Mouse (Mus musculus) kidney, embryonic 16.5 days (tissue): ENCODE measurements at regions not wholly inside any gene's neighbourhood (a gene's known extent, or its start where the extent isn't known, plus 50 kb on each side); places are given as distances from the start of the nearest gene placed in this dataset.

Source experiments
- ATAC-seq: fragments of 200-750 bp; cut with Nextera tagmentation; 2 replicates; pipeline ENCODE4 v1.8.0; 2017; ENCODE audit warnings: moderate TSS enrichment; ENCODE audit not compliant: low FRiP score, low TSS enrichment
- H3K27ac ChIP-seq: fragments of 300-500 bp; sonication (generic); 2 replicates; pipeline ENCODE4 v1.5.1; 2014; ENCODE audit warnings: low read length
- H3K27me3 ChIP-seq: fragments of 300-500 bp; sonication (generic); 2 replicates; pipeline ENCODE4 v1.6.1; 2014; ENCODE audit warnings: low read length, control low read depth, mixed read lengths; ENCODE audit not compliant: insufficient read depth
- H3K36me3 ChIP-seq: fragments of 300-500 bp; sonication (generic); 2 replicates; pipeline ENCODE4 v1.6.1; 2014; ENCODE audit warnings: low read length, control low read depth, mixed read lengths; ENCODE audit not compliant: insufficient read depth
- H3K4me1 ChIP-seq: fragments of 300-500 bp; sonication (generic); 2 replicates; pipeline ENCODE4 v1.6.1; 2014; ENCODE audit warnings: low read length, control low read depth, mixed read lengths; ENCODE audit not compliant: insufficient read depth
- H3K4me2 ChIP-seq: fragments of 300-500 bp; sonication (generic); replicated peaks from 2 replicates; pipeline ENCODE4 v1.6.1; 2014; ENCODE audit warnings: low read depth, low read length
- H3K4me3 ChIP-seq: fragments of 300-500 bp; sonication (generic); 2 replicates; pipeline ENCODE4 v1.5.1; 2014; ENCODE audit warnings: mild to moderate bottlenecking, low read length
- H3K9ac ChIP-seq: fragments of 300-500 bp; sonication (generic); replicated peaks from 2 replicates; pipeline ENCODE4 v1.6.1; 2014; ENCODE audit warnings: low read length
- H3K9me3 ChIP-seq: fragments of 300-500 bp; sonication (generic); 2 replicates; pipeline ENCODE4 v1.6.1; 2016; ENCODE audit warnings: low read length, control low read depth
- WGBS: fragments of 180-500 bp; shearing (Covaris S2); extraction: QIAGEN DNeasy Blood & Tissue Kit; methylation state at CpG from one replicate; pipeline ENCODE4 v1.1.7; 2014; 5-methylcytosine and 5-hydroxymethylcytosine counted together

- H3K27ac ChIP-seq = no peak overlapping the region
- no peak for ATAC-seq
- H3K36me3 ChIP-seq = no peaks in the 10 kb centered on the region
- H3K4me3 ChIP-seq = no peak overlapping the region
- no peaks in the 10 kb centered on the region for H3K27me3 ChIP-seq
- no peaks in the 10 kb centered on the region for H3K4me1 ChIP-seq
- no peak overlapping the region for H3K4me2 ChIP-seq
- no peaks in the 10 kb centered on the region for H3K9me3 ChIP-seq
- H3K9ac ChIP-seq = no peak overlapping the region
Measured at GRCm38 (mm10) chr4:40400089-40400488, 71.9 kb upstream of the Tmem215 start.

GRCm38 (mm10) chr4:40390183-40390582 lies 81.8 kb upstream of the Tmem215 start:
- 90% methylated on average over 1 of the region's 1 CpGs for WGBS
- no peak for ATAC-seq
- Histone ChIP-seq H3K27me3 (no peaks in the 10 kb centered on the region), H3K36me3 (no peaks in the 10 kb centered on the region), H3K4me1 (no peaks in the 10 kb centered on the region), H3K9ac (no peak overlapping the region), H3K9me3 (no peaks in the 10 kb centered on the region), H3K27ac (no peak overlapping the region), H3K4me2 (no peak overlapping the region), H3K4me3 (no peak overlapping the region)

DNA sequence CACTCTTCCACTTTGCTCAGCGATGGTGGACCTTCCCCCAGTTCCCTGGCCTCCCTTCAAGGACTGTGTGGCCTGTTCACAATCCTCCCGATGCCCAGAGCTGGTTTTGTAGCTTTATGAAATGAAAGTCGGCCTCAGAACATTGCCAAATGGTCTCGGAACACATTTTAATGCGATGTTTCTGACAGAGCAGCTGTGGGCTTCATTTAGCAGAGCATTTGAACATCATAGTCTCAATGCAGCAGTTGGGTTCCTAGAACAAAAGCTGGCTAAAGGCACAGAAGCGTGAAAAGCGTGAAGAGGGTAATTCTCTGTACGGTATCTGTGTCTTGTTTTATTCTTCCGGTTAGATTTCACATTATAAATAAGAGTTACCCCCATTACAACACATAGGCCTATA lies 86.7 kb upstream of the Tmem215 start:
- Histone ChIP-seq H3K9ac (no peak overlapping the region), H3K36me3 (no peaks in the 10 kb centered on the region), H3K4me3 (no peak overlapping the region), H3K27me3 (no peaks in the 10 kb centered on the region), H3K4me1 (no peaks in the 10 kb centered on the region), H3K9me3 (no peaks in the 10 kb centered on the region), H3K27ac (no peak overlapping the region), H3K4me2 (no peak overlapping the region)
- 88% methylated on average over 9 of the region's 9 CpGs for WGBS
- ATAC-seq = no peak

- ATAC-seq = no peak
- WGBS = 88% methylated on average over 3 of the region's 3 CpGs
Measured at GRCm38 (mm10) chr4:40384704-40385103, 87.3 kb upstream of the Tmem215 start.

GRCm38 (mm10) chr4:40380309-40380708 lies 91.7 kb upstream of the Tmem215 start:
- H3K27me3 ChIP-seq = no peaks in the 10 kb centered on the region
- no peaks in the 10 kb centered on the region for H3K36me3 ChIP-seq
- H3K4me1 ChIP-seq = peaks cover 4% of the 10 kb centered on the region; the same call in 1 of the 2 replicates
- no peak overlapping the region for H3K27ac ChIP-seq
- no peak overlapping the region for H3K4me2 ChIP-seq
- H3K9ac ChIP-seq = no peak overlapping the region
- no peak overlapping the region for H3K4me3 ChIP-seq
- no peaks in the 10 kb centered on the region for H3K9me3 ChIP-seq
- no peak for ATAC-seq
- WGBS = 72% methylated on average over 8 of the region's 8 CpGs

More at GRCm38 (mm10) chr4:40384704-40385103, 87.3 kb upstream of the Tmem215 start:
- H3K4me3 ChIP-seq = no peak overlapping the region
- H3K9me3 ChIP-seq = no peaks in the 10 kb centered on the region
- no peak overlapping the region for H3K9ac ChIP-seq
- H3K27me3 ChIP-seq = no peaks in the 10 kb centered on the region
- H3K4me2 ChIP-seq = no peak overlapping the region
- H3K4me1 ChIP-seq = no peaks in the 10 kb centered on the region
- H3K36me3 ChIP-seq = no peaks in the 10 kb centered on the region
- no peak overlapping the region for H3K27ac ChIP-seq

DNA sequence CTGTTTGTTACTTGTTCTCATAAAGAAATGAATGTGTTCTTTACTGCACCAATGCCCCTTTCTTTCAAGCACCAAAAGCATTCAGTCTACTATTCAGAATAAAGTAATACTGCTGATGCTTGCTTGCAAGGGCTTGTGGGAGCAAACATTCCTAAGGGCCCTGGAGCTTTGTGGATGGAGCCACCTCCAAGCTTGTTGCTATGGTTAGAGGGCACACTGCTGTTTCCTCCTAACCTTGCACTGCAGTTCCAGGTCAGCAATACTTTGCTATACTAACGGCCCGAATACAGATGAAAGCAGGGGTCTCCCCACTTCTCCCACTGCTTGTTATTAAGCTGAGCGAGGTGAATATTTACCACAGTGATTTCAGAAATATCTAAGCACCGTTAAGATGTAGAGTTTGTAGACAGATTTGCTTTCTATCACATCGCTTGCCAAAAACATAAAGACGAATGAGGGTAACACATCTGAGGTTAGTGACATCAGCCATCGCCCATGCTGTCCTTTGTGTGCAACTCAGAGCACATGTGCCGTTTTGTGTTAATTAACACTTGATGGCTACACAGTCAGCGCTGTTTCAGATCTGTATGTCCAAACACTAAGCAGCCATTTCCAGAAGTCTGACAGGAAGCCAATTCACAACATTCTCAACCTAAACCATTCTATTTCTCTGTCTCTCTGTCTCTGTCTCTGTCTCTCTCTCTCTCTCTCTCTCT lies 96.4 kb upstream of the Ndufb6 start:
- ATAC-seq = no peak
- Histone ChIP-seq H3K4me2 (no peak overlapping the region), H3K36me3 (no peaks in the 10 kb centered on the region), H3K27me3 (no peaks in the 10 kb centered on the region), H3K4me3 (no peak overlapping the region), H3K9me3 (no peaks in the 10 kb centered on the region), H3K9ac (no peak overlapping the region), H3K4me1 (peaks cover 4% of the 10 kb centered on the region; the same call in 1 of the 2 replicates), H3K27ac (no peak overlapping the region)
- 75% methylated on average over 9 of the region's 9 CpGs for WGBS

GRCm38 (mm10) chr4:40374213-40374612 lies 95.0 kb upstream of the Ndufb6 start:
- ATAC-seq = no peak
- H3K4me2 ChIP-seq = no peak overlapping the region

DNA sequence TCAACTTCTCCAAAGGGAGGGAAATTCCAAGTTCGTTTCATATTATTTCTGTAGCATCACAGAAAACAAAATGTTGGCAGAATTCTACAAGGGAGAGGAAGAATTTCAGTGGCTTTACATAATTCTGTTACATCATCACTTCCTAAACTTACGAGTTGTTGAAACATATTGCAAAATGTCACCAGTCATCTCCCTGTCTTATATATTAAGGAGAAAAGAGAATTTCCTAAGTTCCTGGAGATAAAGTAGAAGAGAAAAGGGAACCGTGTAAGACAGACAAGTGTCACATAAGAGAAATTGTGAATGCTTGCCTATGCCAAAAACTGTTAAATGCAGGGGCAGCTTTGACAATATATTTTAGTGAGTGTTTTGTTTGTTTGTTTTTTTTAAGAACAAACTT lies 85.1 kb upstream of the Ndufb6 start:
- Histone ChIP-seq H3K4me2 (no peak overlapping the region), H3K27ac (no peak overlapping the region), H3K9me3 (no peaks in the 10 kb centered on the region), H3K4me1 (no peaks in the 10 kb centered on the region), H3K36me3 (no peaks in the 10 kb centered on the region), H3K9ac (no peak overlapping the region), H3K27me3 (no peaks in the 10 kb centered on the region), H3K4me3 (no peak overlapping the region)
- no peak for ATAC-seq
- 61% methylated on average over 3 of the region's 3 CpGs for WGBS

More at GRCm38 (mm10) chr4:40374213-40374612, 95.0 kb upstream of the Ndufb6 start:
- no peaks in the 10 kb centered on the region for H3K27me3 ChIP-seq
- WGBS = 87% methylated on average over 2 of the region's 2 CpGs
- no peak overlapping the region for H3K27ac ChIP-seq
- no peaks in the 10 kb centered on the region for H3K36me3 ChIP-seq
- no peaks in the 10 kb centered on the region; the same call in 1 of the 2 replicates for H3K9me3 ChIP-seq
- peaks cover 4% of the 10 kb centered on the region; the same call in 1 of the 2 replicates for H3K4me1 ChIP-seq
- H3K4me3 ChIP-seq = no peak overlapping the region
- H3K9ac ChIP-seq = no peak overlapping the region

- Histone ChIP-seq H3K4me2 (no peak overlapping the region), H3K27ac (no peak overlapping the region), H3K9me3 (no peaks in the 10 kb centered on the region), H3K36me3 (no peaks in the 10 kb centered on the region), H3K4me1 (no peaks in the 10 kb centered on the region), H3K27me3 (no peaks in the 10 kb centered on the region), H3K9ac (no peak overlapping the region), H3K4me3 (no peak overlapping the region)
- 75% methylated on average over 3 of the region's 3 CpGs for WGBS
- no peak for ATAC-seq
Measured at GRCm38 (mm10) chr4:40359307-40359706, 80.1 kb upstream of the Ndufb6 start.

- peak; percentile 71; the same call in 1 of the 2 replicates for ATAC-seq
- Histone ChIP-seq H3K4me1 (no peaks in the 10 kb centered on the region), H3K4me2 (no peak overlapping the region), H3K36me3 (no peaks in the 10 kb centered on the region), H3K4me3 (no peak overlapping the region), H3K27ac (no peak overlapping the region), H3K27me3 (no peaks in the 10 kb centered on the region), H3K9me3 (no peaks in the 10 kb centered on the region), H3K9ac (no peak overlapping the region)
- 51% methylated on average over 7 of the region's 7 CpGs for WGBS
Measured at GRCm38 (mm10) chr4:40357088-40357853, 78.0 kb upstream of the Ndufb6 start.
